9 mouse cellular contexts compared by ENCODE assay signal in the genomic region with DNA sequence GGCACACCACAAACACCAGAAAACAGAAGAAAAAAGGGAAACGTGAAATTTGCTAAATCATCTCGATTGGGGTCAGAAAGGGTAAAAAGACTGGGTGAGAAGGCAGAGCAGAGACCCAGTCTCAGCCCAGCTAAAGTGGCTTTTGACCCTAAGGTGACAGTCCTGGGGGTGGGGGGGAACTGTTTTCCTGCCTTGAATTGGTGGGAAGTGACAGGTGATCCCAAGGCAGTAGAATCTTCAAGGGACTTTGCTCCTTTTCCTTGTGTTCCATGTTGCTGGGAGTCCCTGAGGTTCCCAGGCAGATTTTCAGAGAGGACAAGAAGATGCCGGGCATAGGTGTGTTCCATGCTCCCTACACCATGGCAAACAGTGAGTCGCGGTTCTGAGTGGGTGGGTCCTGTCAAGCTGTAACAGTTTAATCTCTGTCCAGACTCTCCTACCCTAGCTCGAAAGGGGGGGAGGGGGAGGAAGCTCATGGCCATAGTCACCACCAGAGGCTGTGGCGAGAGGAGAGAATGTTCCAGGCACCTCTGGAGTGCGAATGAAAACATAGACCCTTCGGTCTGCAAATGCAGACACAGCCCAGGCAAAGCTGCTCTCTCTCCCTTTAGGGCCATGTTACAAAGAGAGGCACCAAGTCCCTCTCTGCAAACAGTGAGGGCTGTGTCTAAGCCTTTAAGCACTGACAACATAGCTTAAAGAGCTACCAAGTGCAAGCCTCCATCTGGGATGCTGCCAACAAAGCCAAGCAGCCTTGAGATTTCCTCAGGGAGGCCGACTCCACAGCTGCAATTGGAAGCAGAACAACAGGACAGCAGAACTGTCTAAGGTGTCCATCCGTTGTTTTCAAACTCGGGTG. TPM values are rescaled to one million over a fixed set of nuclear protein-coding genes. Genes with fewer than 3 reads are reported as not detected.
DNase-seq lines count a peak whose midpoint lies in the region; ATAC-seq lines count a peak whose summit lies in the region.
"Had no signal": no experiment of that assay in that cellular context is flagged by ENCODE, and none has a peak within 500 bp of the region (broad histone marks: within the 10 kb centered on the region; RNA-seq: fewer than 3 reads in every experiment).

No protein-coding gene starts in this region.

- peak overlapping the region; percentile 26 for H3K4me2 ChIP-seq in forebrain, embryonic 16.5 days (ENCODE audit: low read length)
- H3K4me2 ChIP-seq in forebrain, embryonic 14.5 days (ENCODE audit: low read length): no peak overlapping the region
- H3K4me2 ChIP-seq in kidney, embryonic 16.5 days (replicated peaks; ENCODE audit: low read depth, low read length): peak overlapping the region; percentile 31; the same call in 1 of the 2 replicates
- H3K4me2 ChIP-seq in stomach, embryonic 14.5 days (replicated peaks; ENCODE audit: low read depth, low read length): peak overlapping the region; percentile 19

- H3K36me3 ChIP-seq in forebrain, embryonic 16.5 days (ENCODE audit: control insufficient read depth, insufficient read depth): no peaks in the 10 kb centered on the region
- H3K36me3 ChIP-seq in forebrain, embryonic 14.5 days (ENCODE audit: control insufficient read depth, insufficient read depth, low read length): no peaks in the 10 kb centered on the region
- H3K36me3 ChIP-seq in megakaryocyte, embryonic 14.5 days (replicated peaks; ENCODE audit: low read length): no peaks in the 10 kb centered on the region
- no peaks in the 10 kb centered on the region for H3K36me3 ChIP-seq in kidney, embryonic 16.5 days (ENCODE audit: insufficient read depth, low read length)
- no peaks in the 10 kb centered on the region for H3K36me3 ChIP-seq in stomach, embryonic 14.5 days (ENCODE audit: control insufficient read depth, insufficient read depth, low read length)

- 49% methylated on average over 12 of the region's 12 CpGs for WGBS in forebrain, embryonic 16.5 days
- WGBS in forebrain, embryonic 14.5 days: 50% methylated on average over 12 of the region's 12 CpGs
- 37% methylated on average over 12 of the region's 12 CpGs for WGBS in kidney, embryonic 16.5 days
- WGBS in stomach, embryonic 14.5 days: 32% methylated on average over 12 of the region's 12 CpGs

- no peaks in the 10 kb centered on the region for H3K9me3 ChIP-seq in forebrain, embryonic 16.5 days (ENCODE audit: control insufficient read depth, low read length)
- H3K9me3 ChIP-seq in forebrain, embryonic 14.5 days (replicated peaks; ENCODE audit: control insufficient read depth, low read length): no peaks in the 10 kb centered on the region
- H3K9me3 ChIP-seq in megakaryocyte, embryonic 14.5 days: peaks cover 3% of the 10 kb centered on the region
- no peaks in the 10 kb centered on the region for H3K9me3 ChIP-seq in kidney, embryonic 16.5 days (ENCODE audit: low read length)
- H3K9me3 ChIP-seq in stomach, embryonic 14.5 days (ENCODE audit: control insufficient read depth, low read depth, low read length): no peaks in the 10 kb centered on the region

- H3K9ac ChIP-seq in forebrain, embryonic 16.5 days (replicated peaks; ENCODE audit: low read depth, low read length): no peak overlapping the region
- H3K9ac ChIP-seq in forebrain, embryonic 14.5 days (ENCODE audit: low read length): no peak overlapping the region
- H3K9ac ChIP-seq in kidney, embryonic 16.5 days (replicated peaks; ENCODE audit: low read length): no peak overlapping the region
- no peak overlapping the region for H3K9ac ChIP-seq in stomach, embryonic 14.5 days (replicated peaks; ENCODE audit: low read depth, low read length)
- H3K9ac ChIP-seq: liver, embryonic 14.5 days had no signal

- no peak for DNase-seq in forebrain, embryonic 14.5 days (ENCODE audit: low spot score)
- DNase-seq in spleen, postnatal 4 days (ENCODE audit: low spot score in 2 of 2): no peak
- no peak for DNase-seq in layer of hippocampus, postnatal 25 days (ENCODE audit: extremely low spot score in 1 of 2, low spot score in 1 of 2)

- no peak overlapping the region for H3K27ac ChIP-seq in forebrain, embryonic 16.5 days (ENCODE audit: low read length)
- H3K27ac ChIP-seq in forebrain, embryonic 14.5 days (ENCODE audit: low read depth, low read length): no peak overlapping the region
- H3K27ac ChIP-seq in kidney, embryonic 16.5 days (ENCODE audit: low read length): no peak overlapping the region
- no peak overlapping the region for H3K27ac ChIP-seq in stomach, embryonic 14.5 days (ENCODE audit: low read length)
- H3K27ac ChIP-seq: liver, embryonic 14.5 days had no signal

- no peak overlapping the region for H3K4me3 ChIP-seq in forebrain, embryonic 16.5 days (replicated peaks; ENCODE audit: low read length)
- H3K4me3 ChIP-seq in forebrain, embryonic 14.5 days (ENCODE audit: low read depth, low read length): no peak overlapping the region
- peak overlapping the region; percentile 83 for H3K4me3 ChIP-seq in megakaryocyte, embryonic 14.5 days (replicated peaks)
- H3K4me3 ChIP-seq in kidney, embryonic 16.5 days (ENCODE audit: low read length): no peak overlapping the region
- H3K4me3 ChIP-seq in stomach, embryonic 14.5 days (ENCODE audit: low read depth, low read length): no peak overlapping the region

- H3K27me3 ChIP-seq in forebrain, embryonic 16.5 days (replicated peaks; ENCODE audit: control insufficient read depth, insufficient read depth, low read length): peaks cover 2% of the 10 kb centered on the region; the same call in 1 of the 2 replicates
- H3K27me3 ChIP-seq in forebrain, embryonic 14.5 days (replicated peaks; ENCODE audit: control insufficient read depth, insufficient read depth, low read length): 0 out of 2 replicates have a peak, but pooled peaks cover 4% of the 10 kb centered on the region
- H3K27me3 ChIP-seq in megakaryocyte, embryonic 14.5 days (replicated peaks): peaks cover 37% of the 10 kb centered on the region
- H3K27me3 ChIP-seq in kidney, embryonic 16.5 days (ENCODE audit: insufficient read depth, low read length): no peaks in the 10 kb centered on the region
- no peaks in the 10 kb centered on the region for H3K27me3 ChIP-seq in stomach, embryonic 14.5 days (ENCODE audit: control insufficient read depth, insufficient read depth, low read length)

- H3K4me1 ChIP-seq in forebrain, embryonic 16.5 days (replicated peaks; ENCODE audit: control insufficient read depth, insufficient read depth, low read length): peaks cover 10% of the 10 kb centered on the region; the same call in 1 of the 2 replicates
- peaks cover 3% of the 10 kb centered on the region; the same call in 1 of the 2 replicates for H3K4me1 ChIP-seq in forebrain, embryonic 14.5 days (ENCODE audit: control insufficient read depth, insufficient read depth, low read length)
- peaks cover 57% of the 10 kb centered on the region for H3K4me1 ChIP-seq in megakaryocyte, embryonic 14.5 days
- peaks cover 19% of the 10 kb centered on the region; the same call in 1 of the 2 replicates for H3K4me1 ChIP-seq in kidney, embryonic 16.5 days (ENCODE audit: insufficient read depth, low read length)
- H3K4me1 ChIP-seq in stomach, embryonic 14.5 days (ENCODE audit: control insufficient read depth, insufficient read depth, low read length): peaks cover 7% of the 10 kb centered on the region; the same call in 1 of the 2 replicates

- no peak; the same call in 1 of the 2 replicates for ATAC-seq in forebrain, embryonic 16.5 days
- no peak for ATAC-seq in forebrain, embryonic 14.5 days
- no peak for ATAC-seq in megakaryocyte, adult 5-6 weeks (ENCODE audit: poor library complexity, severe bottlenecking)
- no peak for ATAC-seq in kidney, embryonic 16.5 days (ENCODE audit: low FRiP score, low TSS enrichment)
- ATAC-seq in stomach, embryonic 14.5 days (ENCODE audit: insufficient number of reproducible peaks, insufficient read depth, low FRiP score, low read depth): no peak

RNA-seq across cellular contexts. Expression of a gene that starts 3.2 kb away (rescaled TPM):
- not detected in 2 replicates for polyA plus RNA-seq in forebrain, embryonic 16.5 days (2015; fragmentation: Nextera tagmentation; extraction: Ambion mirVana)
- polyA plus RNA-seq in forebrain, embryonic 14.5 days (2014; fragmentation: Nextera tagmentation; extraction: Ambion mirVana): not detected in 2 replicates
- not detected in 2 replicates for polyA plus RNA-seq in megakaryocyte, embryonic 14.5 days (2012; ENCODE audit: insufficient read depth, low replicate concordance)
- total RNA-seq in megakaryocyte, adult 5-6 weeks (2015): 0.16 TPM in 1 of 2 replicates, not detected in the other
- total RNA-seq in megakaryocyte, adult 5-6 weeks (2017): not detected in 2 replicates
- polyA plus RNA-seq in kidney, embryonic 16.5 days (2015; fragmentation: Nextera tagmentation; extraction: Ambion mirVana): not detected in 2 replicates
- polyA plus RNA-seq in stomach, embryonic 14.5 days (2014; fragmentation: Nextera tagmentation; extraction: Ambion mirVana): not detected in 2 replicates
- not detected for total RNA-seq in layer of hippocampus, postnatal 25 days (2021)

RNA-seq across cellular contexts. Expression of a gene that starts 10.1 kb away (rescaled TPM):
- polyA plus RNA-seq in forebrain, embryonic 16.5 days (2015; fragmentation: Nextera tagmentation; extraction: Ambion mirVana): 39.3 and 41.7 TPM in 2 replicates
- 11.7 and 11.9 TPM in 2 replicates for polyA plus RNA-seq in forebrain, embryonic 14.5 days (2014; fragmentation: Nextera tagmentation; extraction: Ambion mirVana)
- polyA plus RNA-seq in megakaryocyte, embryonic 14.5 days (2012; ENCODE audit: insufficient read depth, low replicate concordance): 8.7 and 25.1 TPM in 2 replicates
- 12.8 and 17.9 TPM in 2 replicates for total RNA-seq in megakaryocyte, adult 5-6 weeks (2015)
- total RNA-seq in megakaryocyte, adult 5-6 weeks (2017): 25.9 and 26.8 TPM in 2 replicates
- polyA plus RNA-seq in kidney, embryonic 16.5 days (2015; fragmentation: Nextera tagmentation; extraction: Ambion mirVana): 35.5 and 36.0 TPM in 2 replicates
- polyA plus RNA-seq in stomach, embryonic 14.5 days (2014; fragmentation: Nextera tagmentation; extraction: Ambion mirVana): 7.1 TPM in 2 replicates
- total RNA-seq in layer of hippocampus, postnatal 25 days (2021): 10 to 100 TPM; 62.5 to 85.0 TPM

RNA-seq across cellular contexts. Expression of a gene that starts 21.8 kb away (rescaled TPM):
- not detected in 2 replicates for polyA plus RNA-seq in forebrain, embryonic 16.5 days (2015; fragmentation: Nextera tagmentation; extraction: Ambion mirVana)
- not detected in 2 replicates for polyA plus RNA-seq in forebrain, embryonic 14.5 days (2014; fragmentation: Nextera tagmentation; extraction: Ambion mirVana)
- not detected in 2 replicates for polyA plus RNA-seq in megakaryocyte, embryonic 14.5 days (2012; ENCODE audit: insufficient read depth, low replicate concordance)
- not detected in 2 replicates for total RNA-seq in megakaryocyte, adult 5-6 weeks (2015)
- total RNA-seq in megakaryocyte, adult 5-6 weeks (2017): not detected in 2 replicates
- not detected in 2 replicates for polyA plus RNA-seq in kidney, embryonic 16.5 days (2015; fragmentation: Nextera tagmentation; extraction: Ambion mirVana)
- polyA plus RNA-seq in stomach, embryonic 14.5 days (2014; fragmentation: Nextera tagmentation; extraction: Ambion mirVana): not detected in 2 replicates
- not detected for total RNA-seq in layer of hippocampus, postnatal 25 days (2021)
- polyA plus RNA-seq: liver, embryonic 14.5 days had no signal

RNA-seq across cellular contexts. Expression of a gene that starts 33.2 kb away (rescaled TPM):
- not detected in 2 replicates for polyA plus RNA-seq in forebrain, embryonic 16.5 days (2015; fragmentation: Nextera tagmentation; extraction: Ambion mirVana)
- not detected in 2 replicates for polyA plus RNA-seq in forebrain, embryonic 14.5 days (2014; fragmentation: Nextera tagmentation; extraction: Ambion mirVana)
- polyA plus RNA-seq in megakaryocyte, embryonic 14.5 days (2012; ENCODE audit: insufficient read depth, low replicate concordance): not detected in 2 replicates
- total RNA-seq in megakaryocyte, adult 5-6 weeks (2015): not detected in 2 replicates
- not detected in 2 replicates for total RNA-seq in megakaryocyte, adult 5-6 weeks (2017)
- not detected in 2 replicates for polyA plus RNA-seq in kidney, embryonic 16.5 days (2015; fragmentation: Nextera tagmentation; extraction: Ambion mirVana)
- polyA plus RNA-seq in stomach, embryonic 14.5 days (2014; fragmentation: Nextera tagmentation; extraction: Ambion mirVana): 47.2 and 236 TPM in 2 replicates
- not detected for total RNA-seq in layer of hippocampus, postnatal 25 days (2021)

RNA-seq across cellular contexts. Expression of a gene that starts 48.0 kb away (rescaled TPM):
- polyA plus RNA-seq in forebrain, embryonic 16.5 days (2015; fragmentation: Nextera tagmentation; extraction: Ambion mirVana): 5.3 and 8.3 TPM in 2 replicates
- polyA plus RNA-seq in forebrain, embryonic 14.5 days (2014; fragmentation: Nextera tagmentation; extraction: Ambion mirVana): 3.9 and 4.5 TPM in 2 replicates
- polyA plus RNA-seq in megakaryocyte, embryonic 14.5 days (2012; ENCODE audit: insufficient read depth, low replicate concordance): not detected in 2 replicates
- not detected in 2 replicates for total RNA-seq in megakaryocyte, adult 5-6 weeks (2015)
- not detected in 2 replicates for total RNA-seq in megakaryocyte, adult 5-6 weeks (2017)
- 0.61 and 0.89 TPM in 2 replicates for polyA plus RNA-seq in kidney, embryonic 16.5 days (2015; fragmentation: Nextera tagmentation; extraction: Ambion mirVana)
- 1.5 TPM in 2 replicates for polyA plus RNA-seq in stomach, embryonic 14.5 days (2014; fragmentation: Nextera tagmentation; extraction: Ambion mirVana)
- 1 to 10 TPM; 3.6 to 4.0 TPM for total RNA-seq in layer of hippocampus, postnatal 25 days (2021)
- polyA plus RNA-seq: liver, embryonic 14.5 days had no signal
